Mouse (Mus musculus) granulocyte monocyte progenitor cell, adult 5-6 weeks (primary cell): Measurements from ENCODE around the gene Vkorc1l1. TPM values are rescaled to one million over a fixed set of nuclear protein-coding genes. Genes with fewer than 3 reads are reported as not detected.
"Not testable (repeated sequence)": the region's sequence is repeated elsewhere in the genome, so short reads cannot be mapped to it uniquely, and the experiment has no call there.

Experiments
- ATAC-seq: replicated peaks from 2 replicates; pipeline ENCODE4 v1.8.0; 2016; ENCODE audit warnings: mild to moderate bottlenecking, moderate TSS enrichment, inconsistent platforms; ENCODE audit not compliant: poor library complexity, severe bottlenecking
- total RNA-seq, 2 experiments: library from RNA; stranded (forward) in 1 of 2; stranded (reverse) in 1 of 2; fragments of 200-712, 200-1000 nt in 1 of 2; fragments of >200 nt in 1 of 2; fragmentation: Nextera tagmentation in 1 of 2; gene quantifications; 2 replicates each; pipeline ENCODE4 v1.2.3; 2014 to 2017

Gene Vkorc1l1
- total RNA-seq (2014; fragmentation: Nextera tagmentation) (36.6 and 44.6 TPM in 2 replicates), total RNA-seq (2017) (26.7 and 39.9 TPM in 2 replicates)

GRCm38 (mm10) chr5:129941495-129942045 is at the start of gene Vkorc1l1:
Gene Vkorc1l1 (plus strand): TSS chr5:129941970.
- peak; percentile 83 for ATAC-seq

- peak; percentile 100 for ATAC-seq
These were observed 46.3 kb upstream of the Vkorc1l1 start, which contains the start of gene Zbed5 for GRCm38 (mm10) chr5:129895198-129896088. Gene Zbed5 (plus strand): TSS chr5:129895723.

GRCm38 (mm10) chr5:129898449-129898848 is 43.3 kb upstream of the Vkorc1l1 start, which contains the start of gene Phkg1:
Gene Phkg1 (minus strand): TSS chr5:129898549.
- ATAC-seq, result no peak

GRCm38 (mm10) chr5:129907775-129908174 is 34.0 kb upstream of the Vkorc1l1 start:
- no peak; the same call in 1 of the 2 replicates for ATAC-seq

- peak; percentile 98 for ATAC-seq
These were observed 33.4 kb upstream of the Vkorc1l1 start, which contains the start of gene Nupr1l for GRCm38 (mm10) chr5:129908242-129908965. Gene Nupr1l (plus strand): TSS chr5:129908540.

GRCm38 (mm10) chr5:129909147-129909546 is 32.6 kb upstream of the Vkorc1l1 start:
- ATAC-seq, result no peak

- no peak for ATAC-seq
These were observed 32.2 kb upstream of the Vkorc1l1 start for GRCm38 (mm10) chr5:129909591-129909990.

GRCm38 (mm10) chr5:129914024-129914423 is 27.7 kb upstream of the Vkorc1l1 start:
- ATAC-seq, result peak; percentile 97

- not testable (repeated sequence) for ATAC-seq
These were observed 26.3 kb upstream of the Vkorc1l1 start for GRCm38 (mm10) chr5:129915491-129915890.

GRCm38 (mm10) chr5:129918065-129918651 is 23.6 kb upstream of the Vkorc1l1 start:
- ATAC-seq, result no peak

GRCm38 (mm10) chr5:129918752-129919151 is 23.0 kb upstream of the Vkorc1l1 start:
- no peak for ATAC-seq

GRCm38 (mm10) chr5:129919320-129919719 is 22.4 kb upstream of the Vkorc1l1 start:
- no peak for ATAC-seq

GRCm38 (mm10) chr5:129921972-129922371 is 19.8 kb upstream of the Vkorc1l1 start:
- no peak for ATAC-seq

- ATAC-seq, result peak; percentile 88
These were observed 16.8 kb upstream of the Vkorc1l1 start for GRCm38 (mm10) chr5:129924820-129925452.

GRCm38 (mm10) chr5:129925933-129926332 is 15.8 kb upstream of the Vkorc1l1 start:
- ATAC-seq, result no peak

- peak; percentile 80 for ATAC-seq
These were observed 11.6 kb upstream of the Vkorc1l1 start for GRCm38 (mm10) chr5:129929924-129930855.

- no peak for ATAC-seq
These were observed 4.8 kb upstream of the Vkorc1l1 start for GRCm38 (mm10) chr5:129936941-129937340.

GRCm38 (mm10) chr5:129940281-129940680 is 1.5 kb upstream of the Vkorc1l1 start:
- no peak for ATAC-seq
